Mouse (Mus musculus) activated CD4-positive, CD25-positive, alpha-beta regulatory T cell, adult 4 months (primary cell): Measurements from ENCODE around the gene Tekt1. TPM values are rescaled to one million over a fixed set of nuclear protein-coding genes. Genes with fewer than 3 reads are reported as not detected.

Experiments
- ATAC-seq: one replicate; pipeline ENCODE4 v1.8.0; 2017
- polyA plus RNA-seq, 2 experiments: library from polyadenylated mRNA; unstranded; fragments of 100-300 nt; shearing (Covaris generic); gene quantifications; one replicate each; pipeline ENCODE4 v1.2.1; 2017

Tekt1 gene
- polyA plus RNA-seq, 2 experiments from 2014 or later, result not detected

DNA sequence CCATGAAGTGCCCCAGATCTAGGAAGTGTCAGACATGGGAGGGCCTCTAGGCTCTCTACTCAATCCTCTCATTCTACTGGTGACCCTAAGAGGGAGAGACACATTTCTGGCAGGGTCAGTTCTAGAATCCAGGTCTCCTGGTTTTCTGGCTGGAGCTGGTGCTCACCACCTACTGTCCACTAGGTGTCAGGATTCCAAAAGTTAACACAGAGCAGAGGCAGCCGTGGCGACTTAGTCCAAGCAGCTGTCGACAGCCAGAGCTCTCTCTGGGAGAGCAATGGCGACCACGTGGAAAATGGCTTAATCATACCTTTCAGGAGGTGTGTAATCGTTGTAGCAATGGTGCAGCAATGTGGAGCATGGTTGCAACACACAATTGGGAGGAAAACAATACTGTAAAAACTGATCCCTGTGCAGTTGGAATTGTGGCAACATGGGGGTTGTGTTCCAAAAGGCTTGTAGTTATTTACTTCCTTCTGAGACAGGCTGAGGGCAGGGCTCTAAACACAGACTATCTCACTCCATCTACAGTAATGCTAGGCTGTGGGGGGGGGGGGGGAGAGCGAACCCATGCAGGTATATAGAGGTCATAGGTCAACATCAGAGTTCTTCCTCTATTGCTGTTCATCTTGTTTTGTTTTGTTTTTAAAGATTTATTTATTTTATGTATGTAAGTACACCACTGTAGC, 19.5 kb downstream of the Tekt1 start:
- ATAC-seq, result no peak

DNA sequence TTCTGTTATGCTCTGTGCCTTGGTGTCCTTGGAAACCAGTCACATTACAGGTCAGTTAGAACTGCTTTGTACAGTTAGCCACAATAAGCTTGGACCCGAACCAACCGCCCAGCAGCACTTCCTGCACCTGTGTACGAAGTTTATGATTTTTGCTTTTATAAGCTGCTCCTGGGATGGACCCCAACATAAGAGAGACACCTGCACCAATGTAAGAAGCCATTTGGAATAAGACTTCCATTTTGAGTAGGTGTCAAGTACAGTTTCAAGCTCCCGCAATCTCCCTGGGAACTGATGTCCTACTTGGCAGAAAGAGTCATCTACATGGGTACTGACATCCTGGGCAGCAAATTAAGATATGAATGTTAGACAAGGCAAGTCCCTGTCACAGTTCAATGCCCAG, 22.5 kb downstream of the Tekt1 start:
- ATAC-seq, result no peak

DNA sequence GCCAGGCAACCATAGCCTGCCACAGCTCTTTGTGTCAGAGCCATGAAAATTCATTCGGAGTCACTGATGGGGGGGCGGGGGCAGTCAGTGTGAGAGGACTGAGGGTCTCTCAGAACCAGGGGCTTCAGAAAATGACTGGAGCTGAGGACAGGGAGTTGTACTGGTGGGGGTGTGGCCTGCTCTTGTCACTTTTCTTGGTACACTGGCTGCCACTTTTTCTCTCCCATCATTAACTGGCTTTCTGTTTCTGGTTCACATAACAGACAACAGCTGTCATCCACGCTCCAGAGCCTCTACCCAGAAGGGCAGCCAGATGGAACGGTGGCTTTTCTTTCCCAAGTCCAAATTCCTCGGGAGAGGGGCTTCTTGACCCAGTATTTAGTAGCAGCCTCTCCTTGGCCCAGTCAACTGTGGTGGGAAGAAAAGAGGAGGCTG, 23.8 kb downstream of the Tekt1 start:
- no peak for ATAC-seq

DNA sequence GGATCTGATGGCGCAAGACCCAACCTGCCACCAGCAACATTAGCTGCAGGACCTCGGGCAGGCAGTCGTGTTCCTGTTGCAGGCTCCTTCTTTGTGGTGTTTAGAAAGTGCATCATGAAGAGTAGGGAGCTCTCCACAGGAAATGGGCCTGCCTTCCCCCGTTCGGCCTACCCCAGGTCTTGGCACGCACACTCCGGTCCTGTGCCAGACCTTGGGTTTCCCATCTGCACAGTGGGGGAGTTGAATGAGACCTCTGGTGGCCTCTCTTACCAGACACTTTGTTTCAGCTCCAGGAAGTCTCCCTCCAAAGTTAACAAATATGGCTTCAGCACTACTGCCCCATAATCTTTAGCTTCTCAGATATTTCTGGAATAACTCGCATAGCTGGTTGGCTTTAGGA, 25.5 kb downstream of the Tekt1 start:
- no peak for ATAC-seq

DNA sequence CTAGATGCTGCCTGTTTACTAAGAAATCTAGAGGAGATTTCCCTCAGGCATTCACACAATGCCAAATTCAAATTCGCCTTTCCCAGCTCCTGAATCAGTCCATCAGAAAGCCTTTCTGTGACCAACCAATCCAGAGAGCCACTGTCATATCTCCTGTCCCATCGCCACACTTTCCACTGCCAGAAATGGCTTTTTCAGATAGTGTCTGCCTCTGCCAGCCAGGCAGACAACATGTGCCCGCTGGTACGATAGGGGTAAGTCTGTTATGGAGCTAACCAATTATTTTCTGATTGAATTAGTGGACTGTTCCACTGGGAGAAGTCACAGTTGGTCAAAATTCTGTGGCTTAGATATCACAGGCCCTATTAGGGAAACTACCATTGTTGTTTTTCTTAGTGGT, 27.6 kb downstream of the Tekt1 start:
- ATAC-seq, result no peak

DNA sequence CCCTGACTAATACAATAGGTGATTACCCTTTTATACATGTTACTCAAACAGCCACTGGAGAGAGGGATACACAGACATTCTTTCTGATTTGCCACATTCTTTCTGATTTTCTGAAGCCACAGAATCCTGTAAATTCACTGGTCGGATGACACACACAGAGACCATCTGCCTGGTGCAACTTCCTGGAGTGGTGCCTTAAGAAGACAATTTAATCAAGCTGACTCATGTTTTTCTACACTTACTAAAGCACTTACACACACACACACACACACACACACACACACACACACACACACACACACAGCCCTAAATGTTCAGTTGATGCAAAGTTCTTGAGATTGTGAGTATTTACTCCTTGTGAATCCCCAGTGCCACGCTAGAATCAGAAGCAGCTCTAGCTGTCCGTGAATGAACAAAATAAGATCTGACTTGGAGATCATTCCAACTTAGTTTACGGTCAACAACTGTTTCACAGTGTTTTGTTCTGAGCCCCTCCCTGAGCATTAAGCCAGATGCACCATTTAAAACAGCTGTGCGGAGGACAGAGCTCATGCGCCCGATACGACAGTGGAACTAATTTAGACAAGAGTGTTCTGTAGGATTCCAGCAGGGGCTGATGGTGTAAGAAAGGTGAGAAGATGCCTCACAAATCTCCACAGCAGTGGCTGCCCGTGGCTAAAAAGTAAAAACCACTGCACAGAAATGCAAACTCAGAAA, 29.1 kb downstream of the Tekt1 start:
- no peak for ATAC-seq

DNA sequence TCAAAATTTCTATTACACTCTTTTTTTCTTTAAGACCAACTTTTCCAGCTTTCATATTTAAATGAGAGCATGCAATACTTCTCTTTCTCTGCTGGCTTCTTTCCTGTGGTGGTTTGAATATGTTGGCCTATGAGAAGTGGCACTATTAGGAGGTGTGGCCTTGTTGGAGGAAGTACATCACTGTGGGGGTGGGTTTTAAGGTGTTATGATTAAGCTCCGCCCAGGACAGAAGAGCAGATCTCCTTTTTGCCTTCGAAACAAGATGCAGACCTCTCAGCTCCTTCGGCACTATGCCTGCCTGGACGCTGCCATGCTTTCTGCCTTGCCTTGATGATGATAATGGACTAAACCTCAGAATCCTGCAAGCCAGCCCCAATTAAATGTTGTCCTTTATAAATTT, 36.5 kb downstream of the Tekt1 start:
- ATAC-seq, result no peak

DNA sequence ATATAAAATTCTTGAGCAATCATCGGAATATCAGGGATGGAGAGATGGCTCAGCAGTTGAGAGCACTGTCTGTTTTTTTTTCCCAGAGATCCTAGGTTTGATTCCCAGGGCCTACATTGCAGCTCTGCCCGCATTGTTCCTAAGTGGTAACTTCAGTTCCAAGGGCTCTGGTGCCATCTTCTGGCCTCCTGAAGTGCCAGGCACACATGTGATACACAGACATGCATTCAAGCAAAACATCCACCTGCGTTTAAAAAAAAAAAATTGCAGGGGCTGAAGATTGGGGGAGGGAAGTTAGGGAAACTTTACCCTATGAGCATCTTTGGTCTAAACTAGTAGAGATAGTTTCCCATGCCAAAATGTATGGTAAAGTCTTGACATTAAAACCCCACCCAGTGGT, 37.8 kb downstream of the Tekt1 start:
- no peak for ATAC-seq

DNA sequence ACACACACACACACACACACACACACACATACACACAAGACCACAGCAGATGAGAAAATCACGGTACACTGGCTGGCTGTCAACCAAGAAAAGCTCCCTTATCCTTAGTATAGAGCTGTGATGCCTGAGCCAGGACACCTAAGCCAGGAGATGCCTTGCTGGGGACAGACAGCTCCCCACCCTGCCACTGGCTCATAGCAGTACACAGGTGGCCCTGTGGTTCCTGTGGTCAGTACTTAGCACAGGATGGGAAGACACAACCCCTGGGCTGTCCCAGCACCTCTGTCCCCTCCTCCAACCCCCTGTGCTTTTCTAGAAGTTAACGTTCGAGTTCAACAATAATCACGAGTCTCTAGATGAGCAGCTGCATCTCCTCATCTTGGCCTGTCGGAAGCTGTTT, 44.2 kb downstream of the Tekt1 start:
- no peak for ATAC-seq

DNA sequence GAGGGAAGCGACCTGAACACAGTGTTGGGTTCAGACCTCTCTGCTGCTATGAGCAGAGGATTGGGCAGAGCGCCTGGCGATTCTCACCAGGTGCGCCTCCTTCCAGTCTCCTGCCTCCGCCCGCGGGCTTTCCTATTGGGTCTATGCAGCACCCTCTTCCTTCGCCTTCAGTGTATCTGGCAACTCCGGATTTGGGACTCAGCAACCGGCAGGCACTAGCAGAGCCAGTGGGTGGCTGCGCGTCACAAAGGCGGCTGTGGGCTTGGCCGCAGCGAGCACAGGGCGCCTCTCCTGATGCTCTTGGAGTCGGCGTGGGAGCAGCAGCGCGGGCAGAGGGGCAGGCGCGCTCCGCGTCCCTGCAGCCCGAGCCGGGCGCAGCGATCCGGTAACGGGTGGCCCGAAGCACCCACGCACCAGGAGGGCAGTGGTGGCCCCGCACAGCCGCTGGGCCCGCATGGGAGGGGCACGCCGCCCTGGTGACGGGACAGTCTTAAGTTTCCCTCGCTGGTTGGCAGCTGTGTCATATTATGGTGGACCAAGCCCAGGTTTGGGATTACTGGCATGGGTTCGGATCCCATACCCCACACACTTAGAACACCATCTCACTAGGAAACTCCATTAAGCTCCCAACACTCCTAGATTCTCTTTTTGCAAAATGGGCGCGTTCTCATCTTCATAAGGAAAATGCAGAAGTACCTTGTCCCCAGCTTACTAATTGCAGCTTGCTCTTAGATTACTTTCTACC, 47.9 kb downstream of the Tekt1 start, which contains the start of gene Fbxo39:
Gene Fbxo39, plus strand, starts transcription at position 294 of the 745 bp plus-strand sequence.
- no peak for ATAC-seq

DNA sequence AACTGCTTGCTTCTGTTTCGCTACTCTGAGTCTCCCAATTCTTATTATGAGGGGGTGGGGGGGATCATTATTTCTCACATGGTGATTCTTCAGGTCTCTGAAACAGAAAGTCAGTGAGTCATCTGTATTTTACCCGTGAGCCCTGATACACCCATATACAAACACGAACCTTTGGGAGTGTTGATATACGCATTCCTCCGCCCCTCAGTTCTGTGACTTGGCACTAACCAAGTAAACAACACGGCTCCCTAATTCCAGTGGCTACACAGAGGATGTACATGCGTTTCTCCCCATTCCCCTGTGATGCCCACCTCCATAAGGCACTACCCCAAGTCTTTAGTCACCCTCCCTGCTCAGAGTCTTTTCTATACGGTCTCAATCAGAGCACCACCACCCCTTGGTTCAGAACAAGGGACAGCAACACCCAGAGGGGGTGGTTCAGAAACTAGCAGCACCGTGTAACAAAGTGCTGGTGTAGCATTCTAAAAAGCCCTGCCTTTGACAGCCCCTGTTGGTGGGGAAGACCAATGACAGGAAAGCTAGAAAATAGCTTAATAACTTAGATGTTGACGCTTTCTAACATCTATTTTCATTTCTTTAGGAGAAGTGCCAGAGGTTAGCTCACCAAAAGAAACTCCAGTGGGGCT, 50.8 kb downstream of the Tekt1 start:
- ATAC-seq, result no peak

DNA sequence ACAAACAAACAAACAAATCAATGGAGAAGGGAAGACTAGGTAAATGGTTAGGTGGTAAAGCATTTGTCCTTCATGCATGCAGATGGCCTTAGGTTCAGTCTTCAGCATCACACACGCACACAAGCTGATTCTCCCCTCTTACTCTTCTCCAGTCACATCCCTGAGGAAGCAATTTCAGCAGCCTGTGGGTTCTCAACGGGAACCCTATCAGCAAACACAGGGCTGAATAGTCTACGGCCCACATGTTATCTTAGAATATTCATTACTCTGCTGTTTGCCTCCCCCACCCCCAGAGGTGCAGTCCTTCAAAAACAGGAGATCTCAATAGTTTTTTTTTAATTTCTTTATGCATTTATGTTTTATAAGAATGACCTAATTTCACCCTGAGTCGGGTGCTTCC, 51.8 kb downstream of the Tekt1 start:
- no peak for ATAC-seq

DNA sequence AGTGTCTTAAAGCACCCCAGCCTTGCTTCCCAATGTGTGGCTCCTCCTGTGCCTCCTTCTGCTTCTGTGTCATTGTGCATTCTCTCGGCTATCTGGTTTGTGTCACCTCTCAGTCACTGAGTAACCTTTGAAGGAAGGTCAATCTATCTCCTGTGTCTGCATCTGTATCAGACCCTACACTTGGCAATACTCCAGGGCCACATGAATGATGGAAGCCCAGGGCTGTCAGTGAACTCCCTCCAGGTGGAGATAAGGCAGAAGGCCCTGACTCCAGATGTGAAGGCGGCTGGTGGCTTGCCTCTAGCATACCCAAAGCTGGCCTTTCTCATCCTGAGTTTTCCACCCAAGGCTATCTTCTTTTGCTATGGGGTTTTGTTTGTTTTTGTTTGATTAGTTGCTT, 53.3 kb downstream of the Tekt1 start:
- ATAC-seq, result no peak

DNA sequence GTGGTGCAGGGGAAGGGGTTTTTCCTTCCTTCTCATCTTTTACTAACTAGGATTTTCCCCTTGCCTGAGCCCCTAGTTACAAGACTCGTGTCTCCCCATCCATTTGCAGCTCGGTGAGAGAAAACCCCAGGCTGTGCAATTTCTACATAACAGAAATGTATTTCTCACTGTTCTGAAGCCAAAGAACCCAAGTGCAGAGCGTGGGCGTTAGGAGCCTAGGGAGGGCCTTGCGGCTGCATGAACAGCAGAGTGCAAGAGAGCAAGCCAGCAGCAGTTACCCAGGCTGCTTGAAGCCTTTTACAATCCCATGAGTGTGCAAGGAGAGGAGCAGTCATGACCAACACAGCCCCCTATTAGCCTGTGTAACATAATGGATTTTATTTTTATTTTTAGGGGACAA, 54.8 kb downstream of the Tekt1 start:
- ATAC-seq, result no peak

DNA sequence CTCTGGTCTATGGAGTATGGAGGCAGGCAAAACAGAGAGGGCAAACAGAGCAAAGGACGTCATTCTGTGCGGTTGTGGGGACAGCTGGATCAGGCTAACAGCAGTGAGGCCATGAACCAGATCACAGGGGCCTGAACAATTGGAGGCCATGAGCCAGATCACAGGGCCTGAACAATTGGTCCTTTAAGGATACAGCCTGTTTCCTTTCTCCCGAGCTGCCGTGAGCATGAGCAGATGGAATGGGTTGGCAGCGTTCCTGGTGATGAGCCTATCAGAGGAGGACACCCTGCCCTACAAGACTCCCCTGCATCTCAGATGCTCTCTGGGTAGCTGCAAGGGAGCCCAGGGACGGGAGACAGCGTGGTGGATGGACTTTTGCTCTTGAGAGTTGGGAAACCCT, 60.0 kb downstream of the Tekt1 start:
- no peak for ATAC-seq

DNA sequence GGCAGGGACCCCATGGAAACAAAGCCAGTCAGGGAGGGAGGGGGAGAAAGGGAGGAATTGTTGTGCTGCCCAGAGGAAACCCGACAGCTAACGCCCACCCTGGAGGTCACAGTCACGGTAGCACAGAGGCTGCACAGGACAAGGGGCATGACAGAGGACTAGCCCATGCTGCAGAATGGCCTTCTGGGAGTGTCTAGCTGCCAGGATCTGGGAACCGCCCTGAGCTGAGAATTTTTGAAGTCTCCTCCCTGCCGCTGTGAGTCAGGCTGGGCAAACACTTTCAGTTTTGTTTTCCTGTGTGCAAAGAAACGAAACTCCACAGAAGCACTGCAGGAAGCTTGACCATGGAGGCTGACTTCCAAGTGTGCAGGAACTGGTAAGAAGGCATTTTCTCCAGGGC, 60.9 kb downstream of the Tekt1 start, which contains the start of gene Xaf1:
Gene Xaf1, plus strand, starts transcription at position 296 of the 400 bp plus-strand sequence.
- ATAC-seq, result peak; percentile 92

Other genes starting within 250 kb of the Tekt1 start
- not detected for gene Pitpnm3, start 226.7 kb downstream of the Tekt1 start, polyA plus RNA-seq
- gene Gm43951, start 155.6 kb downstream of the Tekt1 start, polyA plus RNA-seq, result not detected
- 10 to 100 TPM; 18.5 to 19.6 TPM for gene 4933427D14Rik, start 155.0 kb downstream of the Tekt1 start, polyA plus RNA-seq
- gene Txndc17, start 154.9 kb downstream of the Tekt1 start, polyA plus RNA-seq, result 100 to 1,000 TPM; 118 to 131 TPM
- gene Med31, start 146.8 kb downstream of the Tekt1 start, polyA plus RNA-seq, result 10 to 100 TPM; 13.0 to 15.6 TPM
- not detected for gene Slc13a5, start 95.2 kb downstream of the Tekt1 start, polyA plus RNA-seq
- 100 to 1,000 TPM in 1 of 2 experiments, 10 to 100 TPM in 1; 68.0 to 111 TPM for gene Xaf1, start 60.8 kb downstream of the Tekt1 start, polyA plus RNA-seq
- gene Fbxo39, start 48.0 kb downstream of the Tekt1 start, polyA plus RNA-seq, result under 1 TPM; 0.20 to 0.28 TPM
- gene Smtnl2, start 49.3 kb upstream of the Tekt1 start, polyA plus RNA-seq, result not detected
- not detected for gene Ggt6, start 73.1 kb upstream of the Tekt1 start, polyA plus RNA-seq
- 10 to 100 TPM; 55.5 to 77.9 TPM for gene Mybbp1a, start 78.9 kb upstream of the Tekt1 start, polyA plus RNA-seq
- not detected for gene Spns2, start 127.5 kb upstream of the Tekt1 start, polyA plus RNA-seq
- under 1 TPM; 0.61 to 0.70 TPM for gene Spns3, start 188.1 kb upstream of the Tekt1 start, polyA plus RNA-seq
- 10 to 100 TPM; 49.6 to 52.2 TPM for gene Ube2g1, start 244.8 kb upstream of the Tekt1 start, polyA plus RNA-seq